Mouse (Mus musculus) forebrain, postnatal 0 days (tissue): ENCODE measurements around the gene Npc2. TPM values are rescaled to one million over a fixed set of nuclear protein-coding genes. Genes with fewer than 3 reads are reported as not detected.

Source experiments
- ATAC-seq: fragments of 200-750 bp; cut with Nextera tagmentation; 2 replicates; pipeline ENCODE4 v1.8.0; 2017; ENCODE audit warnings: mild to moderate bottlenecking, moderate library complexity
- DNase-seq: peaks from one replicate; pipeline ENCODE4 v3.0.0-alpha.2; 2015
- H3K27ac ChIP-seq: fragments of 300-500 bp; sonication (generic); 2 replicates; pipeline ENCODE4 v1.5.1; 2014; ENCODE audit warnings: low read depth, mild to moderate bottlenecking, antibody characterized with exemption, low read length, moderate library complexity, mixed read lengths
- H3K27me3 ChIP-seq: fragments of 300-500 bp; sonication (generic); 2 replicates; pipeline ENCODE4 v1.6.1; 2014; ENCODE audit warnings: mild to moderate bottlenecking, low read length, mixed read lengths; ENCODE audit not compliant: insufficient read depth
- H3K36me3 ChIP-seq: fragments of 300-500 bp; sonication (generic); 2 replicates; pipeline ENCODE4 v1.6.1; 2014; ENCODE audit warnings: mild to moderate bottlenecking, moderate library complexity; ENCODE audit not compliant: insufficient read depth
- H3K4me1 ChIP-seq: fragments of 300-500 bp; sonication (generic); 2 replicates; pipeline ENCODE4 v1.6.1; 2014; ENCODE audit warnings: antibody characterized with exemption; ENCODE audit not compliant: insufficient read depth
- H3K4me2 ChIP-seq: fragments of 300-500 bp; sonication (generic); 2 replicates; pipeline ENCODE4 v1.6.1; 2014; ENCODE audit warnings: low read depth, mild to moderate bottlenecking, moderate library complexity
- H3K4me3 ChIP-seq: fragments of 300-500 bp; sonication (generic); 2 replicates; pipeline ENCODE4 v1.5.1; 2014; ENCODE audit warnings: low read depth, low read length, mixed read lengths
- H3K9ac ChIP-seq: fragments of 300-500 bp; sonication (generic); 2 replicates; pipeline ENCODE4 v1.6.1; 2014; ENCODE audit warnings: mild to moderate bottlenecking
- H3K9me3 ChIP-seq: fragments of 300-500 bp; sonication (generic); 2 replicates; pipeline ENCODE4 v1.6.1; 2016; ENCODE audit warnings: low read length
- CTCF ChIP-seq: sonication (generic); IDR thresholded peaks from 2 replicates; pipeline ENCODE4 v1.5.1; 2016; ENCODE audit warnings: antibody characterized with exemption, control low read depth, low read depth
- WGBS: fragments of 180-500 bp; shearing (Covaris S2); extraction: QIAGEN DNeasy Blood & Tissue Kit; methylation state at CpG from one replicate; pipeline ENCODE4 v1.1.7; 2014; 5-methylcytosine and 5-hydroxymethylcytosine counted together
- polyA plus RNA-seq: library from polyadenylated mRNA; unstranded; fragments of >200 nt; fragmentation: Nextera tagmentation; extraction: Ambion mirVana; gene quantifications from 2 replicates; pipeline ENCODE4 v1.2.1, GENCODE M21; 2015
- total RNA-seq: library from RNA; depleted of rRNA; stranded (reverse); fragments of >200 nt; gene quantifications from 2 replicates; pipeline ENCODE4 v1.2.3, GENCODE M21; 2014

Npc2 gene
- total and polyA plus RNA-seq, 2 experiments from 2014 or later = 42.5 to 64.2 TPM

DNA sequence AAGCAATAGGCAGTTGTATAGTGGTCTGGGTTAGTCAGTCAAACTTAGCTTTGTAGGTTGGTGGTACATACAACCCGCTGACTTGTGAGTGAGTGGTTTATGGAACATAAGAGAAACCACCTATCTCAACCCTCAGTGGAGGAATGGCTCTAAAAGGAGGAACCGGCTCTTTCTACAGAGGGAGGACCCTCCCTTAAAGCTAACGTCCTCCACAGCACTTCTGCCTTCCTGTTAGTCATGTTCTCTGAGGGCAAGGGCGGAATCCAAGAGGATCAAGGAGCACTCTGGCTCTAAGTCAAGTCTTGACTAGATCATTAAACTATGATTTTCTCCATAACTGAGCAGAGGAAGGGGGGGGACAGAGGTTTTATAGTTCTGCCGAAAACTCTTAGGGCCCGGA is 5.4 kb downstream of the Npc2 start:
- no peak for TF ChIP-seq CTCF
- DNase-seq = no peak
- no peak overlapping the region for H3K4me2 ChIP-seq
- ATAC-seq = no peak
- no peak overlapping the region for H3K9ac ChIP-seq
- no peaks in the 10 kb centered on the region for H3K9me3 ChIP-seq
- no peaks in the 10 kb centered on the region for H3K27me3 ChIP-seq
- no peak overlapping the region for H3K4me3 ChIP-seq
- no peak overlapping the region for H3K27ac ChIP-seq
- WGBS = 90% methylated on average over 6 of the region's 6 CpGs
- peaks cover 26% of the 10 kb centered on the region for H3K36me3 ChIP-seq
- H3K4me1 ChIP-seq = peaks cover 9% of the 10 kb centered on the region

DNA sequence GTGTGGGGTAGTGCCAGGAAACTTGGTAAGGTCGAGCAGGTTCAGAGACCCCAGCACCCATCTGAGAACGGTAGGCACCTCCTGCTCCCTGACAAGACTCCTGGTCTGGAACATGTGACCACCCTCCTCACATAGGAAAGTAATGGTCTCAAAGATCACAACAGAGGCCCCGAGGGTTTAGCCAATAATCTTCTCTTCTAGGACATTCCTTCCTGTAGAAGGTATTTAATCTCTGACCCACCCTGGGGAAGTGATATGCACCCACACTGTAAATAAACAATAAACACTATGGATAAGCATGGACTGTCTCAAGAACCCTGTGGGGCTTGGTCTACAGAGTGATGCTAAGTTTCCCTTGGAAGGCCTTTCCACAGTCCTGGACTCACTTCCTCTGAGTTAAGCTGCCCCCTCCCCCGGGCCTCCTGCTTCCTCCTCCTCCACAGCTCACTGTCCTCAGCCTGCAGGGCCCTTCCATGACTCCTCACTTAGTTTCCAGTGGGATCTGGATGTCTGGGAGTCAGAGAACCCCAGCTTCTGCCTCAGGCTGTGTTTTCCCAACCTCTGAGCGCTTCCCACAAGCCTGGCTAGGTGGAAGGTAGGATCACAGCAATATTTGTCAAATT is 6.7 kb downstream of the Npc2 start:
- 89% methylated on average over 5 of the region's 5 CpGs for WGBS
- Histone ChIP-seq H3K27ac (no peak overlapping the region), H3K27me3 (no peaks in the 10 kb centered on the region), H3K9ac (no peak overlapping the region), H3K9me3 (no peaks in the 10 kb centered on the region), H3K4me1 (peaks cover 4% of the 10 kb centered on the region; the same call in 1 of the 2 replicates), H3K36me3 (peaks cover 28% of the 10 kb centered on the region), H3K4me2 (no peak overlapping the region), H3K4me3 (no peak overlapping the region)
- no peak for ATAC-seq
- TF ChIP-seq CTCF = no peak
- DNase-seq = no peak

GRCm38 (mm10) chr12:84765506-84765905 is 7.4 kb downstream of the Npc2 start:
- no peak for ATAC-seq
- Histone ChIP-seq H3K27me3 (no peaks in the 10 kb centered on the region), H3K9ac (no peak overlapping the region), H3K36me3 (peaks cover 35% of the 10 kb centered on the region), H3K9me3 (no peaks in the 10 kb centered on the region), H3K4me2 (no peak overlapping the region), H3K4me1 (no peaks in the 10 kb centered on the region; the same call in 1 of the 2 replicates), H3K4me3 (no peak overlapping the region), H3K27ac (no peak overlapping the region)
- WGBS = 92% methylated on average over 15 of the region's 15 CpGs
- TF ChIP-seq CTCF = no peak
- no peak for DNase-seq

GRCm38 (mm10) chr12:84764756-84765155 is 8.2 kb downstream of the Npc2 start:
- peaks cover 38% of the 10 kb centered on the region for H3K36me3 ChIP-seq
- DNase-seq = no peak

DNA sequence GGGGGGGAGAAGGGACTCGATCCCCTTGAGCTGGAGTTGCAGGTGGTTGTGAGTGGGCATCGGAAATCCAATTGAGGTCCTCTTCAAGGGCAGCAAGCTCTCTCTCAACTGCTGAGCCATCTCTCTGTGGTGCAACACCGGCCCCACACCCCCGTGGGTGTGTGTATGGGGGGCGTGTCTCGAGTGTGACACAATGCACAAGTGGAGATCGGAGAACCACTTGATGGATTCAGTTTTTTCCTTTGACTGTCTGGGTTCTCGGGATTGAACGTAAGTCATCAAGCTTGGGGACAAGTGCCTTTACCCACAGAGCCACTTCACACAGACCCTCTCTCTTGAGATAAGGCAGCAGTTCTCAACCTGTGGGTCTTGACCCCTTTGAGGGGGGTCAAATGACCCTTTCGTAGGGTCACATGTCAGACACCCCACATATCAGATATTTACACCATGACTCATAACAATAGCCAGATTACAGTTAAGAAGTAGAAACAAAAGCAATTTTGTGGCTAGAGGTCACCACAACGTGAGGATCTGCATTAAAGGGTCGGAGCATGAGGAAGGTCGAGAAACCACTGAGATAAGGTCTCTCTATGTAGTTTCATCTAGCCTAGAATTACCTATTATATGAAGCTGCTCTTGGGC is 9.3 kb downstream of the Npc2 start:
- H3K4me1 ChIP-seq = no peaks in the 10 kb centered on the region
- H3K36me3 ChIP-seq = peaks cover 46% of the 10 kb centered on the region
- no peak overlapping the region for H3K4me2 ChIP-seq
- no peaks in the 10 kb centered on the region for H3K9me3 ChIP-seq
- TF ChIP-seq CTCF = no peak
- ATAC-seq (no peak), DNase-seq (no peak)
- 91% methylated on average over 13 of the region's 13 CpGs for WGBS
- H3K4me3 ChIP-seq = no peak overlapping the region
- H3K27me3 ChIP-seq = no peaks in the 10 kb centered on the region
- H3K9ac ChIP-seq = no peak overlapping the region
- H3K27ac ChIP-seq = no peak overlapping the region

More at GRCm38 (mm10) chr12:84764756-84765155, 8.2 kb downstream of the Npc2 start:
- TF ChIP-seq CTCF = no peak
- Histone ChIP-seq H3K4me1 (no peaks in the 10 kb centered on the region; the same call in 1 of the 2 replicates), H3K27me3 (no peaks in the 10 kb centered on the region), H3K9ac (no peak overlapping the region), H3K27ac (no peak overlapping the region), H3K9me3 (no peaks in the 10 kb centered on the region), H3K4me3 (no peak overlapping the region), H3K4me2 (no peak overlapping the region)
- 93% methylated on average over 7 of the region's 7 CpGs for WGBS
- ATAC-seq = no peak

DNA sequence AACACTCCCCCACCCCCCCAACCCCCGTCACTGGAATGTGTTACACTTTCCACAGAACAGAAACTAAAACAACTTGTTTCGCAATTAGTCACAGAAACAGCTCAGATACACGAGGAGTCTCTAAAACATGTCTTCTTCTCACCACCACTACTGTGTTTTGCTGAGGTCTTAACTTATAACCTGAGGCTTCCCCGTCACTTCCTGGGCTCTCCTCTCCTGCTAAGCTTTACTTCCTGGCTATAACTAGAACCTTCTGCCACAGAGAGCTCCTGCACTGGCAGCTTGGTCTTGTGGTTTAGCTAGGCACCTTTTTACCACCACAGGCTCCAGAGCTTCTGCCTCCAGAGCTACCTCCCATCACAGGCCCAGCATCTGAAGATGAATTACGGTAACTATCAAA is 10.4 kb downstream of the Npc2 start:
- no peak overlapping the region for H3K4me2 ChIP-seq
- no peak for TF ChIP-seq CTCF
- no peaks in the 10 kb centered on the region for H3K27me3 ChIP-seq
- H3K36me3 ChIP-seq = peaks cover 54% of the 10 kb centered on the region
- no peaks in the 10 kb centered on the region for H3K9me3 ChIP-seq
- ATAC-seq (no peak), DNase-seq (no peak)
- H3K27ac ChIP-seq = no peak overlapping the region
- H3K4me3 ChIP-seq = no peak overlapping the region
- H3K9ac ChIP-seq = no peak overlapping the region
- H3K4me1 ChIP-seq = no peaks in the 10 kb centered on the region
- 94% methylated on average over 5 of the region's 5 CpGs for WGBS

GRCm38 (mm10) chr12:84759063-84759462 is 13.9 kb downstream of the Npc2 start:
- TF ChIP-seq CTCF = peak; percentile 58
- Histone ChIP-seq H3K4me3 (no peak overlapping the region), H3K9ac (no peak overlapping the region), H3K27me3 (no peaks in the 10 kb centered on the region), H3K9me3 (no peaks in the 10 kb centered on the region), H3K27ac (no peak overlapping the region), H3K4me1 (no peaks in the 10 kb centered on the region), H3K4me2 (no peak overlapping the region), H3K36me3 (peaks cover 58% of the 10 kb centered on the region)
- WGBS = 81% methylated on average over 2 of the region's 2 CpGs
- DNase-seq (peak; percentile 57), ATAC-seq (no peak)
